Mouse (Mus musculus): ENCODE data around the gene BC147527.

DNA sequence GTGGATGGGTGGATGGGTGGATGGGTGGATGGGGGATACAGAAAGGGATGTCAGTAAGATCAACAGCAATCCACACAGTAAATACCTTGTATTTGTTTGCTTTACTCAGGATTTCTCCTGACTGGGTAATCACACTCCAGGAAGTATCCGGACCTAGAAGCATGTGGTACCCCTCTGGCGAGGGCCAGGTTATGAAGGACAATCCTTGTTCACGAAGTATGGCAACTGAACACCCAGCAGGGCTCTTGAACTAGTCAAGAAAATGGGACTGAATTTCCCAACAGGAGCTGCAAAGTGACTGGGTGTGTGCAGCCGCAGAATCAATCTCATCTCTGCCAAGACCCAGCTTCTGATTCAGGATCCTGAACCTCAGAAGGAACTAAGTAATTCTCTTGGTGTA lies 661 bp downstream of the BC147527 start:
- no peak for TF ChIP-seq CTCF (IDR thresholded peaks at IDR 0.05; ENCODE audit: extremely low read depth, insufficient read depth, insufficient read length, insufficient replicate concordance)
- no peak for TF ChIP-seq POLR2A (IDR thresholded peaks at IDR 0.05; ENCODE audit: low read depth, low read length)
